Mouse (Mus musculus) CH12.LX (cell line): ENCODE results near the gene Hoxa13.

Experiments
- CHD2 ChIP-seq: IDR thresholded peaks from 2 replicates; pipeline ENCODE4 v1.6.1; 2011; ENCODE audit warnings: low read length, improper control_type of control experiment
- CTCF ChIP-seq, 2 experiments: IDR thresholded peaks in 1 of 2; conservative IDR thresholded peaks in 1 of 2; 2 replicates each; pipeline ENCODE4 v1.5.1; 2011 to 2012; ENCODE audit warnings: low read depth in 2 of 2, low read length in 2 of 2, improper control_type of control experiment in 1 of 2, inconsistent platforms in 1 of 2, mild to moderate bottlenecking in 1 of 2, moderate library complexity in 1 of 2
- E2F4 ChIP-seq: IDR thresholded peaks from 2 replicates; pipeline ENCODE4 v1.6.1; 2011; ENCODE audit warnings: low read depth, low read length, improper control_type of control experiment; ENCODE audit not compliant: insufficient replicate concordance
- HCFC1 ChIP-seq: IDR thresholded peaks from 2 replicates; pipeline ENCODE4 v1.6.1; 2012; ENCODE audit warnings: low read depth, mild to moderate bottlenecking, inconsistent platforms, low read length, improper control_type of control experiment
- JUN ChIP-seq: IDR thresholded peaks from 2 replicates; pipeline ENCODE4 v1.6.1; 2011; ENCODE audit warnings: low read depth, mild to moderate bottlenecking, low read length, improper control_type of control experiment, moderate library complexity; ENCODE audit not compliant: insufficient read depth
- MEF2A ChIP-seq: IDR thresholded peaks from 2 replicates; pipeline ENCODE4 v1.6.1; 2014; ENCODE audit warnings: low read depth, mild to moderate bottlenecking, inconsistent platforms, low read length, improper control_type of control experiment, borderline replicate concordance
- POLR2A ChIP-seq: IDR thresholded peaks from 2 replicates; pipeline ENCODE4 v1.6.1; 2011; ENCODE audit warnings: low read depth, mild to moderate bottlenecking, improper control_type of control experiment, low read length
- SIN3A ChIP-seq: IDR thresholded peaks from 2 replicates; pipeline ENCODE4 v1.6.1; 2012; ENCODE audit warnings: low read length, improper control_type of control experiment, inconsistent platforms

- TF ChIP-seq POLR2A (no peak), CHD2 (no peak), CTCF (conservative IDR thresholded peaks at IDR 0.05 in 1 of 2, IDR thresholded peaks at IDR 0.05 in 1 of 2; ENCODE audit: low read depth in 2 of 2, low read length in 2 of 2) (no peak), JUN (no peak), HCFC1 (no peak), E2F4 (no peak), SIN3A (no peak), MEF2A (no peak)
Observed at GRCm38 (mm10) chr6:52294616-52295015, 33.9 kb upstream of the Hoxa13 start.
